In the genomic region with DNA sequence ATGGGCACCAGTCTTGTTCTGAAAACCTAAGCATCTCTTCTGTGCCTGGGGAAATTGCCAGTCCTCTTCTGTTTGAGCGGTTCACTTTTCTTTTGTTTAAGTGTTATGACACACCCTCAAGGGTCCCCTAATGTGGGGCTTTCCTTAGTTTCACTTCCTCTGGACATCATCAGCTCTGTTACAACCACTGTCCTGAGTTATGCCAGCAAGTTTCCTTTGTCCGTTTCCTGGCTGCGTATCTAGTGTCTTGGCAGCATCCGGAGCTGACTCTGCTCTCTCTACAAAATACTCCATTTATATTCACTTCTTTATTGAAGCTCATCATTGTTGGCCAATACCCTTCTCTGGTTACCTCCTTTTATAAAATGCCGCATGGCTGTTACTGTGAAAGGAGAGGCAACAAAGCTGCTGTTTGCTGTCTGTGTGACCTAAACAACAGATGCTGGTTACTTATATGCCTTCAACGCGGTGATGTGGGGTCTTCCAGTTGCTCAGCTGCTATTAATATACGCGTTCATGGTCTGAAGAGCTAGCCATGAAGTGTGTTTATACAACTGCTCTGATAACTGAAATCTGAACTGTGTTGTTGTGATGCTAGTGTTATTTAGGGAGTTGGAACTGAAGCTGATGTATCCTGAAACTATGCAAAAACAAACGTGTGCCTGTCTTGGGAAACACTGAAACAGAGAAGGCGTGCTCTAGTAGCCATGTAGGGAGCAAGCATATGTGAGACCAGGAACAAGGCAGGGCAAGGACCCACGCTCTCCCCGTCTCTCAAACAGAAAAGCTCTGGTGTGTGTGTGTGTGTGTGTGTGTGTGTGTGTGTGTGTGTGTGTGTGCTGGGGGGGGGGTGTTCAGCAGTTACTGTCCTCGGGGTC, we compare ENCODE assay signal across 8 mouse cellular contexts.
DNase-seq lines count a peak whose midpoint lies in the region; ATAC-seq and TF ChIP-seq lines count a peak whose summit lies in the region.

No protein-coding gene starts in this region.

- no peaks in the 10 kb centered on the region for H3K36me3 ChIP-seq in neural tube, embryonic 11.5 days (ENCODE audit: control insufficient read depth, insufficient read depth, low read length)
- 0 out of 2 replicates have a peak, but pooled peaks cover 5% of the 10 kb centered on the region for H3K36me3 ChIP-seq in hindbrain, embryonic 12.5 days
- no peaks in the 10 kb centered on the region for H3K36me3 ChIP-seq in lung, postnatal 0 days (ENCODE audit: insufficient read depth, low read length)

- no peak overlapping the region for H3K4me3 ChIP-seq in neural tube, embryonic 11.5 days (ENCODE audit: low read depth, low read length)
- no peak overlapping the region for H3K4me3 ChIP-seq in hindbrain, embryonic 12.5 days
- no peak overlapping the region for H3K4me3 ChIP-seq in lung, postnatal 0 days (ENCODE audit: low read depth, low read length)

- H3K4me2 ChIP-seq in neural tube, embryonic 11.5 days (ENCODE audit: low read depth): no peak overlapping the region
- H3K4me2 ChIP-seq in hindbrain, embryonic 12.5 days (replicated peaks): no peak overlapping the region
- H3K4me2 ChIP-seq in lung, postnatal 0 days (replicated peaks; ENCODE audit: low read depth, low read length): peak overlapping the region; percentile 33; the same call in 1 of the 2 replicates

- 0 out of 2 replicates have a peak, but pooled peaks have one; percentile 39 for TF ChIP-seq EP300 in lung, postnatal 0 days (IDR thresholded peaks at IDR 0.05)

- TF ChIP-seq CTCF in lung, postnatal 0 days (IDR thresholded peaks at IDR 0.05): no peak

- no peaks in the 10 kb centered on the region for H3K9me3 ChIP-seq in neural tube, embryonic 11.5 days (ENCODE audit: control insufficient read depth, low read length)
- no peaks in the 10 kb centered on the region for H3K9me3 ChIP-seq in hindbrain, embryonic 12.5 days (replicated peaks)
- no peaks in the 10 kb centered on the region for H3K9me3 ChIP-seq in lung, postnatal 0 days (ENCODE audit: low read length)

- H3K27me3 ChIP-seq in neural tube, embryonic 11.5 days (ENCODE audit: control insufficient read depth, insufficient read depth, low read length): no peaks in the 10 kb centered on the region
- H3K27me3 ChIP-seq in hindbrain, embryonic 12.5 days: no peaks in the 10 kb centered on the region
- H3K27me3 ChIP-seq in lung, postnatal 0 days (replicated peaks; ENCODE audit: insufficient read depth, low read length): no peaks in the 10 kb centered on the region

- peak overlapping the region; percentile 50; the same call in 1 of the 2 replicates for H3K27ac ChIP-seq in neural tube, embryonic 11.5 days (ENCODE audit: low read depth, low read length)
- peak overlapping the region; percentile 62 for H3K27ac ChIP-seq in hindbrain, embryonic 12.5 days
- H3K27ac ChIP-seq in lung, postnatal 0 days (ENCODE audit: low read length): no peak overlapping the region

- WGBS in neural tube, embryonic 11.5 days: 65% methylated on average over 14 of the region's 14 CpGs
- 48% methylated on average over 14 of the region's 14 CpGs for WGBS in hindbrain, embryonic 12.5 days
- WGBS in lung, postnatal 0 days: 37% methylated on average over 14 of the region's 14 CpGs

- intact Hi-C loops in left cerebral cortex, postnatal 14 days (cut with DNase I): no loop called here

- H3K4me1 ChIP-seq in neural tube, embryonic 11.5 days (ENCODE audit: control insufficient read depth, insufficient read depth, low read length): no peaks in the 10 kb centered on the region
- peaks cover 29% of the 10 kb centered on the region for H3K4me1 ChIP-seq in hindbrain, embryonic 12.5 days
- no peaks in the 10 kb centered on the region; the same call in 1 of the 2 replicates for H3K4me1 ChIP-seq in lung, postnatal 0 days (ENCODE audit: insufficient read depth, low read depth, low read length)

- no peak for DNase-seq in neural tube, embryonic 11.5 days (ENCODE audit: low spot score)
- no peak for DNase-seq in neural tube, embryonic 10.5 days (ENCODE audit: extremely low spot score, low spot score)
- peak; percentile 72 for DNase-seq in lung, postnatal 0 days (ENCODE audit: low spot score)
- DNase-seq in right cerebral cortex, postnatal 4 days: no peak
- DNase-seq in retina, embryonic 14.5 days (ENCODE audit: low spot score): no peak
- DNase-seq in layer of hippocampus, adult 8-10 months (ENCODE audit: low spot score in 2 of 2): no peak
- DNase-seq in left cerebral cortex, postnatal 14 days (ENCODE audit: low spot score in 2 of 2): no peak

- ATAC-seq in neural tube, embryonic 11.5 days (ENCODE audit: insufficient read depth, low FRiP score, low TSS enrichment): no peak
- 0 out of 2 replicates have a peak, but pooled peaks have one; percentile 20 for ATAC-seq in hindbrain, embryonic 12.5 days (ENCODE audit: low FRiP score)
- peak; percentile 85 for ATAC-seq in lung, postnatal 0 days

- no peak overlapping the region for H3K9ac ChIP-seq in neural tube, embryonic 11.5 days (ENCODE audit: low read length)
- H3K9ac ChIP-seq in hindbrain, embryonic 12.5 days: 0 out of 2 replicates have a peak overlapping the region, but pooled peaks have one; percentile 18
- no peak overlapping the region for H3K9ac ChIP-seq in lung, postnatal 0 days (replicated peaks; ENCODE audit: low read depth)
